Mouse (Mus musculus) spleen, postnatal 36 days (tissue): Measurements from ENCODE around the gene Defb47.
A peak's percentile ranks its signal among the peaks of the same experiment; 100 is the strongest.

Source experiments
- DNase-seq, 2 experiments: peaks; one replicate each; pipeline ENCODE4 v3.0.0; 2022; ENCODE audit warnings: low spot score in 2 of 2, mixed read lengths in 1 of 2

Defb47 gene

GRCm38 (mm10) chr14:62997777-62998176 lies at the start of gene Defb47:
TSS of gene Defb47 (plus strand) at chr14:62998077.
- no peak for DNase-seq

- DNase-seq = no peak
These were observed 41.8 kb upstream of the Defb47 start for GRCm38 (mm10) chr14:62956091-62956490.

- no peak for DNase-seq
These were observed 34.2 kb upstream of the Defb47 start for GRCm38 (mm10) chr14:62963632-62964031.

GRCm38 (mm10) chr14:62965342-62965741 lies 32.5 kb upstream of the Defb47 start:
- DNase-seq = no peak

GRCm38 (mm10) chr14:62965811-62966520 lies 31.9 kb upstream of the Defb47 start:
- no peak for DNase-seq

- peak; percentile 19 to 31 for DNase-seq
These were observed 22.8 kb upstream of the Defb47 start for GRCm38 (mm10) chr14:62975046-62975445.

GRCm38 (mm10) chr14:62979815-62980214 lies 18.1 kb upstream of the Defb47 start:
- DNase-seq = no peak

GRCm38 (mm10) chr14:62984410-62984809 lies 13.5 kb upstream of the Defb47 start, which contains the start of gene Defb48:
TSS of gene Defb48 (minus strand) at chr14:62984510.
- no peak for DNase-seq

GRCm38 (mm10) chr14:62991271-62991670 lies 6.6 kb upstream of the Defb47 start:
- no peak for DNase-seq

GRCm38 (mm10) chr14:62991849-62992510 lies 5.9 kb upstream of the Defb47 start:
- no peak for DNase-seq

GRCm38 (mm10) chr14:62998977-62999376 lies 1.1 kb downstream of the Defb47 start:
- no peak for DNase-seq

- DNase-seq = no peak
These were observed 4.7 kb downstream of the Defb47 start for GRCm38 (mm10) chr14:63002588-63002987.

- DNase-seq = no peak
These were observed 13.6 kb downstream of the Defb47 start, which contains the start of gene Defb43 for GRCm38 (mm10) chr14:63011471-63011870. TSS of gene Defb43 (plus strand) at chr14:63011771.

GRCm38 (mm10) chr14:63013082-63013481 lies 15.2 kb downstream of the Defb47 start:
- DNase-seq = no peak

- no peak for DNase-seq
These were observed 16.8 kb downstream of the Defb47 start for GRCm38 (mm10) chr14:63014667-63015066.

- no peak for DNase-seq
These were observed 22.8 kb downstream of the Defb47 start for GRCm38 (mm10) chr14:63020524-63021156.

- DNase-seq = no peak
These were observed 48.8 kb downstream of the Defb47 start, which contains the start of gene Defb42 for GRCm38 (mm10) chr14:63046691-63047090. TSS of gene Defb42 (plus strand) at chr14:63046991.

GRCm38 (mm10) chr14:63049910-63050370 lies 52.1 kb downstream of the Defb47 start, which contains the start of gene Defb30:
TSS of gene Defb30 (minus strand) at chr14:63049960.
- no peak for DNase-seq
